Mouse (Mus musculus): Measurements from ENCODE around the gene Pcif1. TPM values are rescaled to one million over a fixed set of nuclear protein-coding genes. Genes with fewer than 3 reads are reported as not detected.
A peak's percentile ranks its signal among the peaks of the same experiment; 100 is the strongest.

The Pcif1 gene
- polyA plus RNA-seq, 1 experiment from 2014 or later = 38.4 TPM

GRCm38 (mm10) chr2:164899034-164899433, 19.9 kb downstream of the Pcif1 start:
- TF ChIP-seq CTCF (IDR thresholded peaks at IDR 0.05; ENCODE audit: low read depth) = no peak
- TF ChIP-seq EP300 (IDR thresholded peaks at IDR 0.05; ENCODE audit: low read depth) = no peak
- WGBS (ENCODE audit: insufficient replicate concordance) = 92% methylated on average over 15 of the region's 15 CpGs
- Histone ChIP-seq H3K4me3 (ENCODE audit: low read depth, low read length) (no peak overlapping the region), H3K4me1 (ENCODE audit: insufficient read depth) (no peaks in the 10 kb centered on the region), H3K27ac (ENCODE audit: low read depth) (no peak overlapping the region), H3K9ac (replicated peaks) (no peak overlapping the region), H3K27me3 (ENCODE audit: insufficient read depth, low read length) (no peaks in the 10 kb centered on the region), H3K4me2 (ENCODE audit: low read depth, low read length) (no peak overlapping the region), H3K36me3 (replicated peaks; ENCODE audit: insufficient read depth, low read length) (peaks cover 91% of the 10 kb centered on the region), H3K9me3 (ENCODE audit: low read length) (no peaks in the 10 kb centered on the region)
- DNase-seq (no peak), ATAC-seq (no peak)

- 83% methylated on average over 16 of the region's 16 CpGs for WGBS (ENCODE audit: insufficient replicate concordance)
- Histone ChIP-seq H3K36me3 (replicated peaks; ENCODE audit: insufficient read depth, low read length) (peaks cover 91% of the 10 kb centered on the region), H3K27ac (ENCODE audit: low read depth) (no peak overlapping the region), H3K9me3 (ENCODE audit: low read length) (no peaks in the 10 kb centered on the region), H3K4me1 (ENCODE audit: insufficient read depth) (no peaks in the 10 kb centered on the region), H3K9ac (replicated peaks) (no peak overlapping the region), H3K4me2 (ENCODE audit: low read depth, low read length) (no peak overlapping the region), H3K27me3 (ENCODE audit: insufficient read depth, low read length) (no peaks in the 10 kb centered on the region), H3K4me3 (ENCODE audit: low read depth, low read length) (no peak overlapping the region)
- no peak for TF ChIP-seq CTCF (IDR thresholded peaks at IDR 0.05; ENCODE audit: low read depth)
- no peak for TF ChIP-seq EP300 (IDR thresholded peaks at IDR 0.05; ENCODE audit: low read depth)
- DNase-seq (no peak), ATAC-seq (no peak)
Observed at GRCm38 (mm10) chr2:164899723-164900459, 20.8 kb downstream of the Pcif1 start.

GRCm38 (mm10) chr2:164901380-164901779, 22.3 kb downstream of the Pcif1 start:
- Histone ChIP-seq H3K9ac (replicated peaks) (no peak overlapping the region), H3K36me3 (replicated peaks; ENCODE audit: insufficient read depth, low read length) (peaks cover 89% of the 10 kb centered on the region), H3K27me3 (ENCODE audit: insufficient read depth, low read length) (no peaks in the 10 kb centered on the region), H3K4me3 (ENCODE audit: low read depth, low read length) (no peak overlapping the region), H3K4me2 (ENCODE audit: low read depth, low read length) (no peak overlapping the region), H3K9me3 (ENCODE audit: low read length) (peaks cover 4% of the 10 kb centered on the region; the same call in 1 of the 2 replicates), H3K27ac (ENCODE audit: low read depth) (no peak overlapping the region), H3K4me1 (ENCODE audit: insufficient read depth) (no peaks in the 10 kb centered on the region)
- WGBS (ENCODE audit: insufficient replicate concordance) = 89% methylated on average over 13 of the region's 13 CpGs
- ATAC-seq (no peak), DNase-seq (no peak)
- TF ChIP-seq CTCF (IDR thresholded peaks at IDR 0.05; ENCODE audit: low read depth) = no peak
- no peak for TF ChIP-seq EP300 (IDR thresholded peaks at IDR 0.05; ENCODE audit: low read depth)

- no peak for TF ChIP-seq EP300 (IDR thresholded peaks at IDR 0.05; ENCODE audit: low read depth)
- TF ChIP-seq CTCF (IDR thresholded peaks at IDR 0.05; ENCODE audit: low read depth) = no peak
- no peak for ATAC-seq
- peaks cover 4% of the 10 kb centered on the region; the same call in 1 of the 2 replicates for H3K9me3 ChIP-seq (ENCODE audit: low read length)
- peaks cover 93% of the 10 kb centered on the region for H3K36me3 ChIP-seq (replicated peaks; ENCODE audit: insufficient read depth, low read length)
- no peak overlapping the region for H3K9ac ChIP-seq (replicated peaks)
- no peak for DNase-seq
- H3K4me2 ChIP-seq (ENCODE audit: low read depth, low read length) = no peak overlapping the region
- H3K4me1 ChIP-seq (ENCODE audit: insufficient read depth) = no peaks in the 10 kb centered on the region
- no peak overlapping the region for H3K27ac ChIP-seq (ENCODE audit: low read depth)
- no peaks in the 10 kb centered on the region for H3K27me3 ChIP-seq (ENCODE audit: insufficient read depth, low read length)
- H3K4me3 ChIP-seq (ENCODE audit: low read depth, low read length) = no peak overlapping the region
- WGBS (ENCODE audit: insufficient replicate concordance) = 67% methylated on average over 1 of the region's 1 CpGs
Observed at GRCm38 (mm10) chr2:164903496-164903895, 24.4 kb downstream of the Pcif1 start.

- H3K9ac ChIP-seq (replicated peaks) = no peak overlapping the region
- H3K4me1 ChIP-seq (ENCODE audit: insufficient read depth) = peaks cover 15% of the 10 kb centered on the region
- ATAC-seq (no peak), DNase-seq (no peak)
- H3K4me3 ChIP-seq (ENCODE audit: low read depth, low read length) = no peak overlapping the region
- H3K36me3 ChIP-seq (replicated peaks; ENCODE audit: insufficient read depth, low read length) = peaks cover 77% of the 10 kb centered on the region
- peaks cover 4% of the 10 kb centered on the region; the same call in 1 of the 2 replicates for H3K9me3 ChIP-seq (ENCODE audit: low read length)
- no peak overlapping the region for H3K27ac ChIP-seq (ENCODE audit: low read depth)
- WGBS (ENCODE audit: insufficient replicate concordance) = 95% methylated on average over 4 of the region's 4 CpGs
- H3K27me3 ChIP-seq (ENCODE audit: insufficient read depth, low read length) = no peaks in the 10 kb centered on the region
- TF ChIP-seq EP300 (IDR thresholded peaks at IDR 0.05; ENCODE audit: low read depth) = no peak
- peak; percentile 48 for TF ChIP-seq CTCF (IDR thresholded peaks at IDR 0.05; ENCODE audit: low read depth)
- no peak overlapping the region for H3K4me2 ChIP-seq (ENCODE audit: low read depth, low read length)
Observed at GRCm38 (mm10) chr2:164906071-164906470, 27.0 kb downstream of the Pcif1 start.

GRCm38 (mm10) chr2:164907511-164907910, 28.4 kb downstream of the Pcif1 start:
- Histone ChIP-seq H3K4me3 (ENCODE audit: low read depth, low read length) (no peak overlapping the region), H3K9me3 (ENCODE audit: low read length) (peaks cover 4% of the 10 kb centered on the region; the same call in 1 of the 2 replicates), H3K27me3 (ENCODE audit: insufficient read depth, low read length) (no peaks in the 10 kb centered on the region), H3K36me3 (replicated peaks; ENCODE audit: insufficient read depth, low read length) (peaks cover 63% of the 10 kb centered on the region), H3K9ac (replicated peaks) (no peak overlapping the region), H3K4me1 (ENCODE audit: insufficient read depth) (peaks cover 21% of the 10 kb centered on the region), H3K27ac (ENCODE audit: low read depth) (no peak overlapping the region), H3K4me2 (ENCODE audit: low read depth, low read length) (no peak overlapping the region)
- 95% methylated on average over 12 of the region's 12 CpGs for WGBS (ENCODE audit: insufficient replicate concordance)
- ATAC-seq (no peak), DNase-seq (no peak)
- TF ChIP-seq EP300 (IDR thresholded peaks at IDR 0.05; ENCODE audit: low read depth) (no peak), CTCF (IDR thresholded peaks at IDR 0.05; ENCODE audit: low read depth) (no peak)
